Mouse (Mus musculus): ENCODE measurements around the gene Knl1. TPM values are rescaled to one million over a fixed set of nuclear protein-coding genes. Genes with fewer than 3 reads are reported as not detected.

The Knl1 gene
- polyA plus RNA-seq, 1 experiment from 2014 or later: 66.6 TPM

GRCm38 (mm10) chr2:119146435-119146834 is 99.5 kb downstream of the Knl1 start:
- Histone ChIP-seq H3K9ac (no peak overlapping the region), H3K27me3 (no peaks in the 10 kb centered on the region), H3K27ac (no peak overlapping the region), H3K4me3 (no peak overlapping the region), H3K4me1 (no peaks in the 10 kb centered on the region), H3K36me3 (ENCODE audit: poor library complexity, severe bottlenecking) (peaks cover 97% of the 10 kb centered on the region), H3K9me3 (replicated peaks) (peaks cover 4% of the 10 kb centered on the region), H3K4me2 (no peak overlapping the region)
- WGBS: 86% methylated on average over 6 of the region's 6 CpGs
- ATAC-seq: no peak

- H3K4me2 ChIP-seq: no peak overlapping the region
- no peak overlapping the region for H3K4me3 ChIP-seq
- H3K9ac ChIP-seq: no peak overlapping the region
- ATAC-seq: no peak
- peaks cover 4% of the 10 kb centered on the region for H3K9me3 ChIP-seq (replicated peaks)
- peaks cover 97% of the 10 kb centered on the region for H3K36me3 ChIP-seq (ENCODE audit: poor library complexity, severe bottlenecking)
- H3K27ac ChIP-seq: no peak overlapping the region
- H3K4me1 ChIP-seq: no peaks in the 10 kb centered on the region
- WGBS: 84% methylated on average over 22 of the region's 22 CpGs
- no peaks in the 10 kb centered on the region for H3K27me3 ChIP-seq
Measured at GRCm38 (mm10) chr2:119147160-119147678, 100.3 kb downstream of the Knl1 start.

GRCm38 (mm10) chr2:119147775-119148174 is 100.9 kb downstream of the Knl1 start:
- H3K27me3 ChIP-seq: no peaks in the 10 kb centered on the region
- no peak overlapping the region for H3K4me3 ChIP-seq
- H3K4me1 ChIP-seq: no peaks in the 10 kb centered on the region
- H3K9me3 ChIP-seq (replicated peaks): peaks cover 4% of the 10 kb centered on the region
- H3K27ac ChIP-seq: no peak overlapping the region
- no peak overlapping the region for H3K9ac ChIP-seq
- H3K36me3 ChIP-seq (ENCODE audit: poor library complexity, severe bottlenecking): peaks cover 97% of the 10 kb centered on the region
- no peak for ATAC-seq
- no peak overlapping the region for H3K4me2 ChIP-seq
- WGBS: 92% methylated on average over 8 of the region's 8 CpGs

GRCm38 (mm10) chr2:119152255-119152654 is 105.3 kb downstream of the Knl1 start:
- Histone ChIP-seq H3K9me3 (replicated peaks) (no peaks in the 10 kb centered on the region), H3K27ac (no peak overlapping the region), H3K4me3 (no peak overlapping the region), H3K36me3 (ENCODE audit: poor library complexity, severe bottlenecking) (peaks cover 69% of the 10 kb centered on the region), H3K4me1 (peaks cover 17% of the 10 kb centered on the region), H3K27me3 (no peaks in the 10 kb centered on the region), H3K9ac (no peak overlapping the region), H3K4me2 (no peak overlapping the region)
- WGBS: 87% methylated on average over 6 of the region's 6 CpGs
- ATAC-seq: no peak

GRCm38 (mm10) chr2:119154683-119155082 is 107.8 kb downstream of the Knl1 start:
- Histone ChIP-seq H3K27me3 (no peaks in the 10 kb centered on the region), H3K4me2 (no peak overlapping the region), H3K4me1 (peaks cover 21% of the 10 kb centered on the region), H3K9me3 (replicated peaks) (no peaks in the 10 kb centered on the region), H3K36me3 (ENCODE audit: poor library complexity, severe bottlenecking) (peaks cover 45% of the 10 kb centered on the region), H3K27ac (no peak overlapping the region), H3K4me3 (no peak overlapping the region), H3K9ac (no peak overlapping the region)
- ATAC-seq: no peak
- WGBS: 93% methylated on average over 2 of the region's 2 CpGs

Other genes with a start within 250 kb of the Knl1 start
- 130 and 133 TPM in 2 replicates for gene Knstrn, start 233.1 kb upstream of the Knl1 start, polyA plus RNA-seq (2015; fragmentation: Nextera tagmentation; extraction: Ambion mirVana)
- 54.0 and 58.4 TPM in 2 replicates for gene Ivd, start 185.2 kb upstream of the Knl1 start, polyA plus RNA-seq (2015; fragmentation: Nextera tagmentation; extraction: Ambion mirVana)
- 4.4 and 4.5 TPM in 2 replicates for gene Bahd1, start 146.7 kb upstream of the Knl1 start, polyA plus RNA-seq (2015; fragmentation: Nextera tagmentation; extraction: Ambion mirVana)
- 5.9 and 6.9 TPM in 2 replicates for gene Chst14, start 120.6 kb upstream of the Knl1 start, polyA plus RNA-seq (2015; fragmentation: Nextera tagmentation; extraction: Ambion mirVana)
- 31.1 and 33.8 TPM in 2 replicates for gene Ccdc32, start 17.7 kb upstream of the Knl1 start, polyA plus RNA-seq (2015; fragmentation: Nextera tagmentation; extraction: Ambion mirVana)
- 7.3 and 7.7 TPM in 2 replicates for gene Rpusd2, start 12.3 kb upstream of the Knl1 start, polyA plus RNA-seq (2015; fragmentation: Nextera tagmentation; extraction: Ambion mirVana)
- gene Rad51, start 65.7 kb downstream of the Knl1 start, polyA plus RNA-seq (2015; fragmentation: Nextera tagmentation; extraction: Ambion mirVana): 42.9 and 50.7 TPM in 2 replicates
- gene Rmdn3, start 109.9 kb downstream of the Knl1 start, polyA plus RNA-seq (2015; fragmentation: Nextera tagmentation; extraction: Ambion mirVana): 44.7 and 49.6 TPM in 2 replicates
- 1.7 and 2.5 TPM in 2 replicates for gene Gchfr, start 120.7 kb downstream of the Knl1 start, polyA plus RNA-seq (2015; fragmentation: Nextera tagmentation; extraction: Ambion mirVana)
- 0.88 and 0.93 TPM in 2 replicates for gene Gm14137, start 127.4 kb downstream of the Knl1 start, polyA plus RNA-seq (2015; fragmentation: Nextera tagmentation; extraction: Ambion mirVana)
- gene Zfyve19, start 161.5 kb downstream of the Knl1 start, polyA plus RNA-seq (2015; fragmentation: Nextera tagmentation; extraction: Ambion mirVana): 49.3 and 53.9 TPM in 2 replicates
- 25.0 and 25.2 TPM in 2 replicates for gene Dnajc17, start 161.7 kb downstream of the Knl1 start, polyA plus RNA-seq (2015; fragmentation: Nextera tagmentation; extraction: Ambion mirVana)
- not detected in 2 replicates for gene Ppp1r14d, start 182.8 kb downstream of the Knl1 start, polyA plus RNA-seq (2015; fragmentation: Nextera tagmentation; extraction: Ambion mirVana)
- 0.26 and 0.52 TPM in 2 replicates for gene Spint1, start 190.2 kb downstream of the Knl1 start, polyA plus RNA-seq (2015; fragmentation: Nextera tagmentation; extraction: Ambion mirVana)
- gene Rhov, start 224.2 kb downstream of the Knl1 start, polyA plus RNA-seq (2015; fragmentation: Nextera tagmentation; extraction: Ambion mirVana): 6.2 and 8.0 TPM in 2 replicates
- gene Vps18, start 241.6 kb downstream of the Knl1 start, polyA plus RNA-seq (2015; fragmentation: Nextera tagmentation; extraction: Ambion mirVana): 21.2 and 23.5 TPM in 2 replicates

Data from forebrain, embryonic 13.5 days (tissue).